Mouse (Mus musculus): ENCODE data around the gene Igf2bp3. TPM values are rescaled to one million over a fixed set of nuclear protein-coding genes. Genes with fewer than 3 reads are reported as not detected.
"Not testable (repeated sequence)": the region's sequence is repeated elsewhere in the genome, so short reads cannot be mapped to it uniquely, and the experiment has no call there.

Gene Igf2bp3
- total RNA-seq (2021) = under 1 TPM; 0.34 to 0.36 TPM

DNA sequence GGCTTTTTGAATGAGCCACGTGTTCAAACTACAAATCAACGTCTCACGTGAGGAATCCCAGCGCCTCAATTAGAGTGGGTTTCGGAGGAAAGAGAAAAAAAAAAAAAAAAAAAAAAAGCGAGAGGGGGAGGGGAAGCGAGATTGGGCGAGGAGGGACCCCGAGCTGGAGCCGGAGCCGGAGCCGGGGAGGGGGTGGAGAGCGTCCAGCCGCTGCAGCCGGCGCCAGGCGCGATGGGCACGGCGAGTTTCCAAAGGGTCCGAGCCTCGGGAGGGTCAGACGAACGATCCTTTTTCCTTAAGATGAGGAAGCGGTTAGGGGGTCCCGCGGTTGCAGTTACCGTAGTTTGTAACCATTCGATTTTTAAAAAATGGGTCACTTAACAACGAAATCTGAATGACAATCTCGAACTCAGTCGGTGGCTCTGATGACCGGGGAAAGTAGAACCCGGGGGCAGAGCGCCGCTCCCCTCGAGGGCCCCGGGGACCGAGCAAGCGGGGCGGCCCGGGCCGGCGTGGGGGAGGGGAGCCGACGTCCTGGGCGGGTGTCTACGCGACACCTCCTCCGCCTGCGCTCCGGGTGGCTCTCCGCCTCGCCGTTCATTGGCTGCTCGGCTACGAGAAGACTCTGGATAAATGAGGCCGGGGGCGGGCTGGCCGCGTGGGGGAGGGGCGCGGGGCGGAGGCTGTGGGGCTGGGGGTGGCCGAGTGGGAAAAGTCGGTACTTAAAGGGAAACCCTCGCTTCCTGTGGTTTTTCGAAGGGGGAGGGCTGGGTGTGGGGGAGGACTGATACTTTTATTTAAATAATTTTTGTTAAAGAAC lies at the start of gene Igf2bp3:
Gene Igf2bp3 (minus strand): TSS at position 30 of the 820 bp plus-strand sequence.
- intact Hi-C loops (cut with DNase I) = loop anchor here (2.0 kb wide), 1 partner anchor 142 kb away; the partner anchor contains the start of gene Malsu1
- no peak for DNase-seq (ENCODE audit: low spot score)

DNA sequence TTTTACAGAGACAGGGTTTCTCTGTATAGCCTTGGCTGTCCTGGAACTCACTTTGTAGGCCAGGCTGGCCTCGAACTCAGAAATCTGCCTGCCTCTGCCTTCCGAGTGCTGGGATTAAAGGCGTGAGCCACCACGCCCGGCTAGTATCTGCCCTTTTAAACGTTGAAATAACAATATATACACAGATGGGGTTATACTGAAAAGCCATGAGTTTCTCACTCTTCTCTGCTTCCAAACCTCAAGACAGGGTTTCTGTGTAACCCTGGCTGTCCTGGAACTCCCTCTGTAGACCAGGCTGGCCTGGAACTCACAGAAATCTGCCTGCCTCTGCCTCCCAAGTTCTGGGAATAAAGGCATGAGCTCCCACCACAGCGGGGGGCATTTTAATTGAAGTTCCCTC lies 49.7 kb upstream of the Igf2bp3 start:
- DNase-seq (ENCODE audit: low spot score) = not testable (repeated sequence)
- intact Hi-C loops (cut with DNase I) = loop anchor here (5.0 kb wide), 1 partner anchor 192 kb away; the partner anchor contains the start of gene Malsu1

DNA sequence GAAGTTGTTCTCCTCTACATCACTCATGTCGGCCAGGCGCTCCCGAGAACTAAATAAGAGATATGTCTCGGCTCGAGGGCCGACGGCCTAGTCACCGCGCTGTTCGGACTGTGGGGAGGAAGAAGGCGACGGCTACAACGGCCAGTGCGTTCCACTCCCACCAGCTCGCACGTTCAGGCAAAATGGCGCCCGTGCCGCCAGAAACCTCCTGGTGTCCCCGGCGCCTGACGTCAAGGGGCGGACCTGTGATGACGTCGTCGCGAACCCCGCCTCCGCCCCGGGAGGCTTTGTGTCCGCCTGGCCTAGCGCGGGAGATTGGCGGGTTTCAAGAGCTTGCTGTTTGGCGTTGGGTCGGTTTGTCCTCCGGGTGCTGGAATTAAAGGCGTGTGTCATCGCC lies 49.1 kb upstream of the Igf2bp3 start, which contains the start of gene Tra2a:
Gene Tra2a (minus strand): TSS at position 187 of the 397 bp plus-strand sequence.
- intact Hi-C loops (cut with DNase I) = loop anchor here (2.0 to 5.0 kb wide), 2 partner anchors 47 to 192 kb away; partner anchors contain the start of gene Malsu1
- peak; percentile 95 for DNase-seq (ENCODE audit: low spot score)

DNA sequence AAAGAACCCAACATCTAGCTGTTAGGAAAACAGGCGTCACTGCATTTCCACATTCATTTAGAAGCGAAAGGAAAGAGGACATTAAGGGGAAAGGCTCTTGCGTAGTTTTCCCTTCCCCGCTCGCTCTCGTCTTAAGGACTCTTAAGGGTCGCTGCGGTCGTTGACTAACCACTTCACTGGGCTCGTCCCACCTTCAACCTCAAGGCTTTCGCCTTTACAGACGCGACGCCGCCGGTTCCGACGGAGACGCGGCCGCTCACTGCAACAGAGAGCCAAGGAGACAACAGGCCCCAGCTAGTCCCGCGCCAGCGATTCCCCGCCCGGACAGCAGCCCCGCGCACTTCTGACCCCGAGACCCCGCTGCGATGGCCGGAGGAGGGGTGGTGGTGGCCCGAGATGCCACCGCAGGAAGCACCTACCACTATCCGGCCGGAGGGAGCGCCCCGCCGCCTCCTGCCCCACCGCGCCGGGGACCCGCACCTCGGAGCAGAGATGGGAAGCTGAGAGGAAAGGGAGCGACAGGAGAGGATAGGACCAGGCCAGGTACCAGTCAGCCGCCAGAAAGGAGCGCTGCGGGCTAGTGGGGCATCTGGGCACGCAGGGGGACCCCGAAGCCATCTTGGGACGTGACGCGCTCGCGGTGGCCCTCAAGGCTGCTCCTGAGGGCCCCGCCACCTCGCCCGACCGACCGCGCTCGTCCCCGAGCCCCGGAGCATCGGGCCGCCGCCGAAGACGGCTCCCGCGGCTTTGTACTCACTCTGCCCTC lies 48.5 kb upstream of the Igf2bp3 start:
- no peak for DNase-seq (ENCODE audit: low spot score)
- intact Hi-C loops (cut with DNase I) = loop anchor here (2.0 to 5.0 kb wide), 2 partner anchors 46 to 191 kb away; partner anchors contain the start of gene Malsu1

DNA sequence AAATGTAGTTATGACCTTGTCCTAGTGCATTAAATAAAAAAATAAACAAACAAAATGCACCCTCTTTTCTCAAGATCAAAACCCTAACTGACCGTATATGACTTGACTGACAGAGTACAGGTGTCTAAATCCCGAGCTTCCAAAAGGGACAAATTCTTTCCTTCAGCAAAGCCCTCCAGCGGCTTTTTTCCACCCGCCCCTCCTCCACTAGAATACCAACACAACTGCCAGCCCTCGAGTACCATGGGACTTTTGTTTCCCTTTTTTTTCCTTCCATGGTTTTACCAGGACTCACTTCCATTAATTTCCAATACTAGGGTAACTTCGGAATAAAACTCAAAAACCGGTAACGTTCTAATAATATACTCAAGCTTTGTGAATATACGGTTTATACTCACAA lies 47.7 kb upstream of the Igf2bp3 start:
- intact Hi-C loops (cut with DNase I) = loop anchor here (2.0 to 5.0 kb wide), 2 partner anchors 46 to 190 kb away; partner anchors contain the start of gene Malsu1
- no peak for DNase-seq (ENCODE audit: low spot score)

DNA sequence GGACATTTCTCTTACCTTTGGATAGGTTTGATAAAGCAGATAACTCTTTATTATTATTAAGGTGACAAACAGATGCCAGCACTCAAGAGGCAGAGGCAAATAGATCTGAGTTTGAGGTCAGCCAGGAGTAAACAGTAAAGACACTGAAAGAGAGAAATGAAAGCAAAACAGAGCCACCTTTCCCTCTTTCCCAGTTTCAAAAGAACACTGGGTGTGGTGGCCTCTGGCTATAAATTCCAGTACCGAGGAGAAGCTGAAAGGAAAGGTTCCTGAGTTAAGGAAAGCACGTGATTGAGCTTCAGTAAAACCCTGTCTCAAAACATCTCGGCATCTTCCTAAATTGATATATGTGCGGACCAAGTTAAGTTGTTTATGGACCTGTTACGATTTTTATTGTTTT lies 45.0 kb upstream of the Igf2bp3 start:
- intact Hi-C loops (cut with DNase I) = loop anchor here (5.0 kb wide), 1 partner anchor 187 kb away; the partner anchor contains the start of gene Malsu1
- DNase-seq (ENCODE audit: low spot score) = no peak

DNA sequence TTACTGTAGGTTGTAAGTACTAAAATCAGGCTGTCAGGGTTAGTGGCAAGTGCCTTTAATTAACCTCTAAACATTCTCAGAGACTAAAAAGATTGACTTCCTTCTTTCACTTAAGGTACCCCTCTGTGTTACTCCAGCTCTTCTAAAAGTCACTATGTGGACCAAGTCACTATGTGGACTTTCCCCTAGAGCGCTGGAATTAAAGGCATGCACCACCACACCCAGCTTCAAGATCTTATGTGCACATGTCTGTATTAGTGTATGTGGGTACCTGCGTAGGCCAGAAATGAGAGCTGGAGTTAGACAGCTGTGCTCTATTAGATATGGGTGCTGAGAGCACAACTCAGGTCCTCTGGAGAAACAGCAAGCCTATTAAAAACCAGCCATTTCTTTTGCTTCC lies 43.1 kb upstream of the Igf2bp3 start:
- no peak for DNase-seq (ENCODE audit: low spot score)
- intact Hi-C loops (cut with DNase I) = no loop called here

DNA sequence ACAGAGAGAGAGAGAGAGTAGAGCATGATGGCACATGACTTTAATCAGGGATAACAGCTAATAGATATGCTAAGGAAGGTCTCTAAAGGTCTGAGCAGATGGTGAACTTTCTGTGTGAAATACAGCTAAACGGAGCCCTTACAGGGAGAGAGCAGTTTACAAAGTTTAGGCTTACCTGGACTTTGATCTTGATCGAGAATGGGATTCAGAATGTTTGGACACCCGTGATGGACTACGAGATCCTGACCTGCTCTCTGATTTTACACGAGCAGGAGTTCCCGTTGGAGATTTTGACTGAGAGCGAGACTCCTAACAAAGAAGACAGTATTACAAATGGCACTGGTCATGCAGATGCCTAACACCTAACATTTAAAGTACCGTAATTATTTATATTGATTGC lies 37.5 kb upstream of the Igf2bp3 start:
- intact Hi-C loops (cut with DNase I) = no loop called here
- DNase-seq (ENCODE audit: low spot score) = no peak

DNA sequence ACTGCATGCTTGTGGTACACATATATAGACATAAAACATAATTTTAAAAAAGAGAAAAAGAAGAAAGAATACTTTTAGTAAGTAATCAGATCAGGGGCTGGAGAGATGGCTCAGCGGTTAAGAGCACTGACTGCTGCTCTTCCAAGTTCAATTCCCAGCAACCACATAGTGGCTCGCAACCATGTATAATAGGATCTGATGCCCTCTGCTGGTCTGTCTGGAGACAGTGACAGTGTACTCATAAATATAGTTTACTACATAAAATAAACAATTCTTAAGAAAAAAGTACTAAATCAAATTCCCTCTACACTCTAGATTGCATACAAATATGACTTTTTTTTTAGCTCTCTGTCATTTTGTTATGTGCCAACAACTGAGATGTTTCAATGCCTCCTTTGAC lies 36.4 kb upstream of the Igf2bp3 start:
- intact Hi-C loops (cut with DNase I) = no loop called here
- DNase-seq (ENCODE audit: low spot score) = no peak

DNA sequence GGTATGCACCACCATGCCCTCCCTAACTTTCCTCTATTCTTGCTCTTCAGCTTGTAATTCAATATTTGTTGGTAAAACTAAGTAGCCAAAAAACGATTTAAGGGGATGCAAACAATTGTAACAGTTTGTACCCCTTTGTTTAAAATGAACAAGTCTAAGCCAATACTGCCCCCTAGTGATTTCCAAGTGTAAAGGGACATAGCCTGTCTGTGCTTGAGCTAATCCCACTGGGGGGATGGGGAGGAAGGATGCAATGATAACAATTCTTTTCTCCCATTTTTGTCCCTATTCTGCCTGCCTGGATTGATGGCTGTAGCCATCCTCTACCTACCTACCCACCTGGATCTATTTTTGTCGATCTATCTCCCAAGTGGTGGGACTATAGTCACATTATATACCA lies 32.5 kb upstream of the Igf2bp3 start:
- DNase-seq (ENCODE audit: low spot score) = no peak
- intact Hi-C loops (cut with DNase I) = loop anchor here (5.0 kb wide), 1 partner anchor 190 kb away; no protein-coding TSS in a partner anchor

DNA sequence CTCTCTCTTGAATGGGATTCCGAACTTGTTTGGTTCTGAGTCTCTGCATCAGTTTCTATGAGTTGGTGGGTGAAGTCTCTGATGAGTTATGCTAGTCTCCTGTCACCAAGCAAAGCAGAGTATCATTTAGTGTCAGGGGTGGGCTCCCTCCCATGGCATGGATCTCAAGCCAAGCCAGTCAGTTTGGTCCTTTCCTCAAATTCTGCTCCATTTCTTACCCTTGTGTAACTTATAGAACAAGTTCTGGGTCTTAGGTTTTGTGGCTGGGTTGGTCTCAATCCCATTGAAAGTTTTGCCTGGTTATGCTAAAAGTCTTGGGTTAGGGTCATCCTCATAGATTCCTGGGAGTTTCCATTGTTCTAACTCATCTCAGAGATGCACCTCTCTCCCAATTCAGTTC lies 27.6 kb upstream of the Igf2bp3 start:
- no peak for DNase-seq (ENCODE audit: low spot score)
- intact Hi-C loops (cut with DNase I) = no loop called here

DNA sequence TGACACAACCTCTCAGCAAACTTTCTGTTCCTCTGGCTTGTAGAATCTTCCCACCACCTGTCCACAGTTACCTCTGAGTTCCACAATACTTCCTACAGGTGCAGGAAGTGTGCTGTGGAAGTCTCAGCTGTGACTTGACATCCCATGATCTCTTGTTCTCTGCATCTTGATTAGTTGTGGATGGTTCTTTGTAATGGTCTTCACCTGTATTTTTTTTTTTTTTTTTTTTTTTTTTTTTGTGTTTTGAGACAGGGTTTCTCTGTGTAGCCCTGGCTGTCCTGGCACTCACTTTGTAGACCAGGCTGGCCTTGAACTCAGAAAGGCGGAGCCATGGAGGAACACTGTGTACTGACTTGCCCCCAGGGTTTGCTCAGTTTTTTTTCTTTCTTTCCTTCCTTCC lies 26.8 kb upstream of the Igf2bp3 start:
- no peak for DNase-seq (ENCODE audit: low spot score)
- intact Hi-C loops (cut with DNase I) = no loop called here

DNA sequence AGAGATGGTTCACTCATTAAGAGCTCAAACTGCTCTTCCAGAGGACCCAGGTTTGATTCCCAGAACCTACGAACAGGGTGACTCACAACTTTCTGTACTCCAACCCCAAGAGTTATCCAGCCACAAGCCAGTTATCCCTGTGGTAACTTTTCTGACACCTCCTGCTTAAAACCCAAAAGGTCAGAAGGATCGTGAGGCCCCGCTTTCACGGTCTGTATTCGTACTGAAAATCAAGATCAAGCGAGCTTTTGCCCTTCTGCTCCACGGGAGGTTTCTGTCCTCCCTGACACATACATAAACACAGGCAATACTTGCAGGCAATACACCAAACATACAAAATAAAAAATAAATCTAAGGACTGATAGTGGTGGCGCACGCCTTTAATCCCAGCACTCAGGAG lies 21.6 kb upstream of the Igf2bp3 start:
- intact Hi-C loops (cut with DNase I) = no loop called here
- peak; percentile 99 for DNase-seq (ENCODE audit: low spot score)

DNA sequence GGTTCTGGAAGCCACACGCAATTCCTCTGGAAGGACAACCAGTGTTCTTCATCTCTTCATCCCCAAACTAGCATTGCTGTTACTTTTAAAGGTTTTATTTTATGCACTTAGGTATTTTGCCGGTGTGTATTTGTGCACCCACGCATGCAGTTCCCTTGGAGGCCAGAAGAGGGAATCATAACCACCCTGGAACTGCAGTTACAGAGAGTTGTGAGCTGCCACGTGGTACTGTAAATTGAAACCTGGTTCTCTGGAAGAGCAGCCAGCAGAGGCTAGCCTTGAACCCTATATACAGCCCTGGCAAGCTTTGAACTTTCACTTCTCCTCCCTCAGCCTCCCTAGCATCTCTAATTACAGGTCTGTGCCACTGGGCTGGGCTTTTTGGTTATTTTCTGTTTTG lies 18.6 kb upstream of the Igf2bp3 start:
- no peak for DNase-seq (ENCODE audit: low spot score)
- intact Hi-C loops (cut with DNase I) = no loop called here

DNA sequence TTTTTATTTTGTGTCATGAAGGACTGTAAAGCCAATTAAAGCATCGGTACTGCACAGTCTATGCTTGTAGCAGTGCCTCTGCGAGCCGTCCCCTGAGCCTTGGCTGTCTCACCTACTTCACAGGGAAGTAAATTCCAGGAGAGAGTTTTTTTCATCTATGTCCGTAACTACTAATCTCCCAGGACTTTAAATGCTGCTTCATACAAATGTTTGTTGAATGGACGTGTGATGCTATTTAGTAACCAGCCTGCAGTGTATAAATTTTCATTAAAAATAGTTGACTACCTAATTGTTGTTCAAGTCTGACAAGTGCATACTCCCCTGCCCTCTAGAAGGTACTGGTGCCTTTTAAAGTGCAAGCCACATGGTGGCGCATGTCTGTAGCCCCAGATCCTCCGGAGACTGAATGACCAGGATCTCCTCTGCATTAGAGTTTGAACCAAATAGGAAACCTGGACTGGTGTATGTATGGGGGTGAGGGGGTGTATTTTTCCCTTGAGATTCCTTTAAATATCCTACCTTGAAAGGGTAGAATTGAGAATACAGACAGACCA lies 13.4 kb upstream of the Igf2bp3 start:
- intact Hi-C loops (cut with DNase I) = loop anchor here (1.0 to 5.0 kb wide), 2 partner anchors 89 to 170 kb away; partner anchors contain the start of gene Ccdc126
- no peak for DNase-seq (ENCODE audit: low spot score)

DNA sequence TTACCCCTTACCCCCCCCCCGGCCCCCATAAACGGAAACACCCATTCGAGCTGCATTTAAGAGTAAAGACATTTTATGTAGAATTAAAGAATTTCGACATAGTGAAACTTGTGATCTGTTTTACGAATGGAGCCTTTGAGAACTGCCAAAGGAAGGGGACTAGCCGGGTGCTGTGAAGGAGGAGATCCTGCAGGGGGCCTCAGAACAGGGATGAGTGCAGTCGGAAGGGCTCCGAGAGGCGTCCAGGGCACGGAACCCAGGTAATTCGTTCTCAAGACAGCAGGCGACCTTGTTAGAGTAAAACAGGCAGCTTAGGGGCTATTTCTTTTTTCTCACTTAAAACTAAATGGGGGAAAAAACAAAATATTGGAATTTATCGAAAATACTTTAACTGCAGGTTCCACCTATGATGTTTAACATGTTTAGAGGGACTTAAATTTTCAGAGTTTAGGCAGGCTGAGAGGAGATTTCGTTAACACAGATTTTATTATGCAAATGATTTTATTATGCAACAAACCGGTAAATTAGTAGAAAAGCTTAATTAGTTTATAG lies 12.5 kb upstream of the Igf2bp3 start:
- no peak for DNase-seq (ENCODE audit: low spot score)
- intact Hi-C loops (cut with DNase I) = loop anchor here (5.0 kb wide), 1 partner anchor 90 kb away; the partner anchor contains the start of gene Ccdc126

DNA sequence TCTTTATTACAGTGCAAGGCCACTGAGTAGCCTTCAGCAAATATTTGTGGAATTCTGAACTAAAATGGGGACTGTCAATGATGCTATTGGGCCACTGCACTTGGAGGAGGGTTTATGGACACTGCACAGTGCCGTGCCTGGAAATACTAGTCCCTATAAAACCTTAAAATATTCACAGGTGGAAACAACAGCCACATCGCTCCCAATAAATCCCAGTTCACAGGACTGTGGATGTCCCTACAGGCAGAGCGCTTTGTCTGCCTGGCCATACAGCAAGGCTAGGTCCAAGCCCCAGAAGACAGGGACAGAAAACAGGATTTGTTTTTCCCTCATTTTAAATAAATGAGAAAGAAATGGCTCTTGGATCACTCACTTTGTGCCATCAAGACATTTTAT lies 11.0 kb upstream of the Igf2bp3 start:
- intact Hi-C loops (cut with DNase I) = loop anchor here (5.0 kb wide), 1 partner anchor 92 kb away; the partner anchor contains the start of gene Ccdc126
- DNase-seq (ENCODE audit: low spot score) = no peak

DNA sequence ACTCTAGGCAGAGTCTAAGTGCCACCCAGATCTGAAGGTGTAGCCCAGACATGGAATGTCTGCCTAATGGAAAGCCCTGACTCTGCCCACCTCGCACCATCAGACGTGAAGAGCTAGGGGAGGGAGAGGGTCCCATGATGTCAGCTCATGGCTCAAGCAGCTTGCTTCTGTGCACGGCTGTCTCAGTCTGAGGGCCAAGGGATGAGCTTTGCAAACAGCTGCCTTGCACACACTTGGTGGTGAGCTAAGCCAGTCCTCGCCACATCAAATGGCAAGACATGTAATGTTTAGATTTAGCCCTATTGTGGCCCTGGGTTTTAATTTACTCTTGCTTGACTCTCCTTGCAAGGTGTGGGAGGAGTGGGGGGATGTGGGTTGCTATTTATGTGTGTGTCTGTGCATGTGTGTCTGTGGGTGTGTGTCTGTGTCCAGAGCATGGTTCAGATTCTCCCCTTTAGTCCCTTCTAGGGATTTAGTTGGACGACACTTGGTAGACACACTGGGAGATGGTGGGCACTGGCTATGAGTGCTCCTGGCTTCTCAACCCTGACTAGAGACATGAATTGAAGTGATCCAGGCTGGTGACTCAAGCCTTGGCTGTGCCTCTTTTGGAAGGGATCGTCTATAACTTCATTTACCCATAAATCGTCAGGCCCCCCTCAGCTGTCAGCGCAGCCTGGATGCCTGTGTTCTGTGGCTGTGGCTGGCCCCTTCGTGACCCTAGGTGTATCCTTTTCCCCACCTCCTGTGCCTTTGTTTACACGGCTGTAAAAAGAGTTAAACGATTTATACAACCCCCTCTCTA lies 10.4 kb upstream of the Igf2bp3 start:
- DNase-seq (ENCODE audit: low spot score) = no peak
- intact Hi-C loops (cut with DNase I) = loop anchor here (5.0 kb wide), 1 partner anchor 92 kb away; the partner anchor contains the start of gene Ccdc126

DNA sequence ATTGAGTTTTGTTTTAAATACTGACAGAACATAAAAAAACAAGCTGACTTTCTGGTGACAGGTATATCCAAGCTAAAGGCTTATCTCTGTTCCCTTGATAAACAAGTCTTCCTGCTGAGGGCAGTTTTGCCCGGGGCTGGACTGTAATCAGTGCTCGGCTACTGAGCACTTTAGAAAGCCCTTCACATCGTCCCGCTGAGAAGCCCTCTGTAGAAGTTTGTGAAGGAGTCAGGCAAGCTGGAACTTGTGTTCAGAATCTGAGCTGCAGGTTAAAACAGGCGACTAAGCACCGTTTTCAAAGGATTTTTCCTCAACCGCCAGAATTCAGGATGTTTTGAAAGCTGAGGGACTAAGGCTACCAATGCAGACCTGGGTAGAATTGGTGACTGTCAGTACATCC lies 7.1 kb upstream of the Igf2bp3 start:
- intact Hi-C loops (cut with DNase I) = no loop called here
- no peak for DNase-seq (ENCODE audit: low spot score)
